Mouse (Mus musculus) liver, embryonic 14.5 days (tissue): ENCODE measurements around the gene Micu1. TPM values are rescaled to one million over a fixed set of nuclear protein-coding genes. Genes with fewer than 3 reads are reported as not detected.

Experiments
- ATAC-seq: fragments of 200-750 bp; cut with Nextera tagmentation; 2 replicates; pipeline ENCODE4 v1.8.0; 2017; ENCODE audit warnings: moderate number of reproducible peaks, mild to moderate bottlenecking, moderate library complexity; ENCODE audit not compliant: insufficient read depth
- DNase-seq, 3 experiments: peaks; one replicate each; pipeline ENCODE4 v3.0.0-alpha.2; 2012 to 2013; ENCODE audit warnings: low read depth in 3 of 3, low spot score in 3 of 3
- H3K27ac ChIP-seq: fragments of 300-500 bp; sonication (generic); 2 replicates; pipeline ENCODE4 v1.5.1; 2014; ENCODE audit warnings: moderate library complexity, mild to moderate bottlenecking, control low read depth, inconsistent platforms
- H3K27me3 ChIP-seq: fragments of 300-500 bp; sonication (generic); 2 replicates; pipeline ENCODE4 v1.6.1; 2014; ENCODE audit warnings: mild to moderate bottlenecking, low read length, moderate library complexity; ENCODE audit not compliant: control insufficient read depth, insufficient read depth
- H3K36me3 ChIP-seq: fragments of 300-500 bp; sonication (generic); replicated peaks from 2 replicates; pipeline ENCODE4 v1.6.1; 2014; ENCODE audit warnings: low read depth; ENCODE audit not compliant: control insufficient read depth, insufficient read depth
- H3K4me1 ChIP-seq, 2 experiments: fragments of 200-500 bp in 1 of 2; fragments of 300-500 bp in 1 of 2; sonication (generic) in 1 of 2; replicated peaks; 2 replicates each; pipeline ENCODE4 v1.6.1; 2012 to 2014; ENCODE audit warnings: antibody characterized with exemption in 1 of 2, inconsistent platforms in 1 of 2, low read length in 1 of 2; ENCODE audit not compliant: control insufficient read depth in 2 of 2, insufficient read depth in 2 of 2
- H3K4me2 ChIP-seq: fragments of 300-500 bp; sonication (generic); 2 replicates; pipeline ENCODE4 v1.6.1; 2014; ENCODE audit warnings: low read depth, mild to moderate bottlenecking, control low read depth, moderate library complexity
- H3K4me3 ChIP-seq, 2 experiments: fragments of 200-500 bp in 1 of 2; fragments of 300-500 bp in 1 of 2; sonication (generic) in 1 of 2; 2 replicates each; pipeline ENCODE4 v1.5.1; 2012 to 2014; ENCODE audit warnings: low read depth in 2 of 2, low read length in 2 of 2, mild to moderate bottlenecking in 2 of 2, control low read depth in 1 of 2, inconsistent platforms in 1 of 2, moderate library complexity in 1 of 2; ENCODE audit not compliant: insufficient read depth in 1 of 2
- H3K9ac ChIP-seq: fragments of 300-500 bp; sonication (generic); replicated peaks from 2 replicates; pipeline ENCODE4 v1.6.1; 2014; ENCODE audit warnings: mild to moderate bottlenecking, control low read depth, moderate library complexity
- H3K9me3 ChIP-seq: fragments of 300-500 bp; sonication (generic); 2 replicates; pipeline ENCODE4 v1.6.1; 2016; ENCODE audit warnings: low read length, mixed read lengths; ENCODE audit not compliant: control insufficient read depth
- CTCF ChIP-seq: IDR thresholded peaks from 2 replicates; pipeline ENCODE4 v1.5.1; 2016; ENCODE audit warnings: antibody characterized with exemption, low read depth, control low read depth
- EP300 ChIP-seq: IDR thresholded peaks from 2 replicates; pipeline ENCODE4 v1.6.1; 2016; ENCODE audit warnings: antibody characterized with exemption, low read depth
- WGBS: fragments of 180-500 bp; shearing (Covaris S2); extraction: QIAGEN DNeasy Blood & Tissue Kit; methylation state at CpG from one replicate; pipeline ENCODE4 v1.1.7; 2014; ENCODE audit not compliant: insufficient replicate concordance; 5-methylcytosine and 5-hydroxymethylcytosine counted together
- polyA plus RNA-seq, 2 experiments: library from polyadenylated mRNA; depleted of rRNA in 1 of 2; stranded (reverse) in 1 of 2; unstranded in 1 of 2; fragments of >200 nt; fragmentation: Nextera tagmentation in 1 of 2; extraction: Ambion mirVana in 1 of 2; gene quantifications; 2 replicates each; pipeline versions ENCODE4 v1.2.1 to v1.2.3; 2012 to 2014

Gene Micu1
- polyA plus RNA-seq, 2 experiments, result 27.1 to 28.2 TPM

- Histone ChIP-seq H3K9ac (peak overlapping the region; percentile 65), H3K36me3 (peaks cover 30% of the 10 kb centered on the region), H3K4me2 (peak overlapping the region; percentile 77), H3K27ac (peak overlapping the region; percentile 82), H3K9me3 (no peaks in the 10 kb centered on the region), H3K27me3 (no peaks in the 10 kb centered on the region), H3K4me1 (peaks cover 27 to 35% of the 10 kb centered on the region in 2 experiments), H3K4me3 (peak overlapping the region; percentile 24 to 40; a peak in 3 of 4 replicates)
- WGBS, result 8% methylated on average over 21 of the region's 21 CpGs
- no peak for TF ChIP-seq CTCF
- TF ChIP-seq EP300, result no peak
- peak; percentile 93 for ATAC-seq
- peak; percentile 72 to 79 (median 73) for DNase-seq
These were observed 197.3 kb downstream of the Micu1 start for GRCm38 (mm10) chr10:59899341-59900173.

- H3K27me3 ChIP-seq, result no peaks in the 10 kb centered on the region
- no peak for TF ChIP-seq EP300
- TF ChIP-seq CTCF, result no peak
- H3K9me3 ChIP-seq, result no peaks in the 10 kb centered on the region
- ATAC-seq, result no peak
- H3K27ac ChIP-seq, result peak overlapping the region; percentile 82
- peak overlapping the region; percentile 65 for H3K9ac ChIP-seq
- H3K4me3 ChIP-seq, result no peak overlapping the region
- DNase-seq, result no peak
- WGBS, result 67% methylated on average over 4 of the region's 4 CpGs
- H3K4me1 ChIP-seq, result peaks cover 27 to 33% of the 10 kb centered on the region in 2 experiments
- peak overlapping the region; percentile 77 for H3K4me2 ChIP-seq
- H3K36me3 ChIP-seq, result peaks cover 25% of the 10 kb centered on the region
These were observed 197.8 kb downstream of the Micu1 start for GRCm38 (mm10) chr10:59900174-59900435.

- no peak overlapping the region for H3K4me3 ChIP-seq
- TF ChIP-seq CTCF (0 out of 2 replicates have a peak, but pooled peaks have one; percentile 5), EP300 (no peak)
- no peak for DNase-seq
- no peak overlapping the region; the same call in 1 of the 2 replicates for H3K27ac ChIP-seq
- H3K27me3 ChIP-seq, result no peaks in the 10 kb centered on the region
- no peaks in the 10 kb centered on the region for H3K9me3 ChIP-seq
- peaks cover 27 to 33% of the 10 kb centered on the region in 2 experiments for H3K4me1 ChIP-seq
- WGBS, result 43% methylated on average over 4 of the region's 4 CpGs
- H3K9ac ChIP-seq, result no peak overlapping the region
- no peak for ATAC-seq
- H3K36me3 ChIP-seq, result peaks cover 16% of the 10 kb centered on the region
- no peak overlapping the region for H3K4me2 ChIP-seq
These were observed 198.7 kb downstream of the Micu1 start for GRCm38 (mm10) chr10:59900939-59901338.

- WGBS, result 70% methylated on average over 1 of the region's 1 CpGs
- no peak for ATAC-seq
- Histone ChIP-seq H3K9me3 (no peaks in the 10 kb centered on the region), H3K27me3 (no peaks in the 10 kb centered on the region), H3K4me2 (no peak overlapping the region), H3K36me3 (peaks cover 12% of the 10 kb centered on the region), H3K4me1 (peaks cover 27 to 33% of the 10 kb centered on the region in 2 experiments), H3K9ac (no peak overlapping the region), H3K27ac (peak overlapping the region; percentile 12; the same call in 1 of the 2 replicates), H3K4me3 (no peak overlapping the region)
- TF ChIP-seq EP300, result no peak
- no peak for DNase-seq
These were observed 199.2 kb downstream of the Micu1 start for GRCm38 (mm10) chr10:59901463-59901862.

- peaks cover 6% of the 10 kb centered on the region for H3K36me3 ChIP-seq
These were observed 199.8 kb downstream of the Micu1 start for GRCm38 (mm10) chr10:59901986-59902605.

More at GRCm38 (mm10) chr10:59901986-59902605, 199.8 kb downstream of the Micu1 start:
- Histone ChIP-seq H3K4me3 (no peak overlapping the region), H3K9me3 (no peaks in the 10 kb centered on the region), H3K9ac (no peak overlapping the region), H3K4me2 (no peak overlapping the region), H3K4me1 (peaks cover 27 to 33% of the 10 kb centered on the region in 2 experiments), H3K27me3 (no peaks in the 10 kb centered on the region), H3K27ac (no peak overlapping the region)
- WGBS, result 80% methylated on average over 8 of the region's 8 CpGs
- ATAC-seq (no peak), DNase-seq (no peak)
- no peak for TF ChIP-seq EP300
- TF ChIP-seq CTCF, result no peak
